Mouse (Mus musculus) CD4-positive, CD25-positive, alpha-beta regulatory T cell, adult 4 months (primary cell): ENCODE results near the gene Stard13. TPM values are rescaled to one million over a fixed set of nuclear protein-coding genes. Genes with fewer than 3 reads are reported as not detected.

Experiments
- ATAC-seq: one replicate; pipeline ENCODE4 v1.8.0; 2017
- polyA plus RNA-seq, 2 experiments: library from polyadenylated mRNA; unstranded; fragments of 100-300 nt; shearing (Covaris generic); gene quantifications; one replicate each; pipeline ENCODE4 v1.2.1; 2017

Gene Stard13
- polyA plus RNA-seq, 2 experiments from 2014 or later = not detected

DNA sequence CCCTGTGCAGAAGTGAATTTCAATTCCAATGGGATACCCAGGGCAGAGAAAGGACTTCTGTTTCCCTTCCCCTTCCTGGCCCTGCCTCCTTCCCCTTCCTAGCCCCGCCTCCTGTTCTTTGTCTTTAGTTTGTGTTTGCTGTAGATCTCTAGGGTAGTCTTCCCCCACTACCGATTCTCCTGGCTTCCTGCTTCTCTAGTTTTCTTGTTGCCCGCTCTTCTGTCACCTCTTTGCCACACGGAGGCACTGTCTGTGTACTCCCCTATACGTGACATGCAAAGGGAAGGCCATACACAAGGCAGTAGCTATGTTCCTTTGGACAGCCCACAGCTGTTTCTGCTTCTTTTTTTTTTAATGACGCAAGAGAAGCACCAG, 176.7 kb downstream of the Stard13 start:
- ATAC-seq = no peak

DNA sequence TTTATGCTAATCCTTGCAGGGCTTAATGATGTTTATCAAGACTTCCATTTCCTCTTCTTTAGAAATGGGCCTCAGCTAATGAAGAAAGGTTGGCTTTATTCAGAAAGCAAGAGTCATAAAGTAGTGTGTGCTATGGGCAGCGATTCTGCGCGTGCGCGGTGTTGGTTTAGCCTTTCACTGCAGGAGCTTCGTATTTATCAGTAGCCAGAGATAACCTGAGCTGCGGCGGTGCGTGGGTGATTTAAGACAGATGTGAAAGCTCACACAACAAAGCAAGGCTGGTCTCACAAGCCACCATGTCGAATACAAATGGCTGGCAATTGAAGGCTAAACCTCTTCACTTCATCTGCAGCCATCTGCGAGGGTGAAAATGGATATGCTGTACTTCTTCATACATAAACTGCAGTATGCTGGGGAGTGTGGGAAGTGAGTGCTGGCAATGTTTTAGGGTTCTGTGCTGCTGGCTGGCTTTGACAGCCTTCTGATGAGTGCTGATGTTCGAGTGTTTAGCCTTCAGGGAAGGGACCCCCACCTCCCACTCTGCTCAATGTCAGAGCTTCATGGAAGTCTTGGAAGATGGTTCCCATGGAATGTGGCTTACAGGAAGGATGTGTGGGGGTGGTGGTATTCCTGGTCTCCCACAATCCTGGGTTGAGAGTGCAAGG, 177.2 kb downstream of the Stard13 start:
- no peak for ATAC-seq

GRCm38 (mm10) chr5:151055426-151056090, 178.1 kb downstream of the Stard13 start:
- no peak for ATAC-seq

- ATAC-seq = no peak
Measured at GRCm38 (mm10) chr5:151054743-151055114, 178.9 kb downstream of the Stard13 start.

- no peak for ATAC-seq
Measured at GRCm38 (mm10) chr5:151054100-151054742, 179.4 kb downstream of the Stard13 start.

- no peak for ATAC-seq
Measured at GRCm38 (mm10) chr5:151053190-151053589, 180.4 kb downstream of the Stard13 start.

GRCm38 (mm10) chr5:151052331-151052730, 181.3 kb downstream of the Stard13 start:
- no peak for ATAC-seq

GRCm38 (mm10) chr5:151047488-151047887, 186.1 kb downstream of the Stard13 start:
- ATAC-seq = no peak

GRCm38 (mm10) chr5:151046917-151047316, 186.7 kb downstream of the Stard13 start:
- ATAC-seq = no peak

DNA sequence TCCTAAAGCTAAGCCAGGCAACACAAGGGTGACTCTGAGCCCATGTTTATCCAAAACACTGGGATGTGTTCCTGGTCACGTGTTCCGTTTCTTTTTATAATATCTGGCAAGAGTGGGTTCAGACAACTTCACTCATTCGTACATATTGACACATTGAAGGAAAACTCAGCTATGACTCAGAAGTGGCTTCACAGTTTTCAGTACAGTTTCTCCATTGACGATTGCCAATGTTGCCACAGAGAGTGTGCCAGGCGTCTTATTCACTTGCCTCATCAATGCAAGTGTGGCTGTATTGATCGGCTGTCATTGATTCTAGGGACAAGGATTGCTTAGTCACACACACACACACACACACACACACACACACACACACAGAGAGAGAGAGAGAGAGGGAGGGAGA, 187.5 kb downstream of the Stard13 start:
- ATAC-seq = no peak

DNA sequence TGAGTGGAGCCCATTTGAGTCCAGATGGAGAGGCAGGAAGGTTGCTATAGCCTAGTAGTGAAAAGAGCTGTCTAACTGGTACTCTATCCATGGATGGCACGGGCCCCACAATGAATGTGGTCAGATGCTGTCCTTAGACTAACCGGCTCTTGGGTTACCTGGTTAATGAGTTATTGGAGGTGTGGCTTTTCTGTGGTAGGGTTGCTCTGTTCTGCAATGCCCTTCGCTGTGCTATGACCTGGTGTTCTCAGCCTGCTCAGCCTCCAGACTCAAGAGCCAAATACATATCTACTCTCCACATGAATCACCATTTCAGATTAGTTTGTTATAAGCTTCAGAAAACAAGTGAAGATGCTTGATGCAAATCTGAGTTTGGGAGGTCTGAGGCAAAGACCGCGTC, 190.7 kb downstream of the Stard13 start:
- ATAC-seq = no peak

DNA sequence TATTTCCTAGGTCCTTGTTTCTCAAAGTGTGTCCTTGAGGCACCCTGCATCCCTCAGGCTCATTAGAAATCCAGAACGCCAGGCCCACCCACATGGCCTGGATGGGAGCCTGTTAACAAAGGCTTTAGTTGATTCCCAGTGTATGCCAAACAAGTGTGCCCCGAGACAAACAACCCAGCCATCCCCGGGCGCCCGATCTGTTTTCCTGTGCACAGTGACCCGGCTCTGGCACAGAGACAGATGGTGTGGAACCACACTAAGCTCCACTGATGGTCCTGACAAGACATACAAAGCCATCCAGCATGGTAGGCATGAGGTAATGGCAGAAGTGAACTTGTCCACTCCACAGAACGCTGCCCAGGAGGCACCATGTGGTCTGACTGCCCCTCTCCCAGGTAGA, 195.8 kb downstream of the Stard13 start:
- ATAC-seq = no peak

GRCm38 (mm10) chr5:151034715-151035512, 198.7 kb downstream of the Stard13 start:
- no peak for ATAC-seq

DNA sequence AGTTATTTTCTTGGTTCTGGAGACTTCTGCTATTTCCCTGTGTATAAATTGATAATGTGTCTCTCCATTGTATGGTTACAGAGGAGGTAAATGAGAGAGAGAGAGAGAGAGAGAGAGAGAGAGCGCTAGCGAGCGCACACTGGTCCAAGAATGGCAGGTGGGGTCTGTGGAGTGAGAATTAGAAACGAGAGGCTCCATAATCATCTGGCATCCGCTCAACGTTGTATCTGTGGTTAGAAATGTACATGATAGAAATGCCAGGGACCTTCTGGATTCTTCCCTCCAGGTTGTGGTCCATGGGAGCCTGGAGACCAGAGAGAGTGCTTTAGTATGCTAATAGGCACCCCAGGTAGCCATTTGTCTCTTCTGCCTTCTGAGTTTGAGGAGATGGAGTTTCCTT, 204.7 kb downstream of the Stard13 start:
- ATAC-seq = no peak

DNA sequence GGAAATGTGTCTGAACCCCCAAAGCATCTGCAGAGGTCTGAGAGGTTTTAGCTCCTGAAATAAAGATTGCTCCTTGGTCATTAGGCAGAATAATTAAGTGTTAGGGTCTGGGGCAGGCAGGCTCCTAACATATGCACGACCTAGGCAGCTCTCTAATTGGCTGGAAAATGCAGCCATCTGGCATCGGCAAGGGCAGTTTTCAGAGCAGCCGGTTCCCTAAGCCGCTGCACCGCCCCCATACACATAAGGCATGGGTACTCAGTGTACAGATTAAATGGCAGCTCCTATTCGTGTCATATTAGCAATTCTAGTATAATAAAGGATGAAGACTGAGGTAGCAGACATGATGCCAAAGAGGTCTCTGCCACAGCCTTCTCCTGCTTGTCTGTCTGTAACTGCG, 206.5 kb downstream of the Stard13 start:
- no peak for ATAC-seq

- ATAC-seq = no peak
Measured at GRCm38 (mm10) chr5:151026069-151026468, 207.6 kb downstream of the Stard13 start.

GRCm38 (mm10) chr5:151024483-151024882, 209.2 kb downstream of the Stard13 start:
- ATAC-seq = no peak

DNA sequence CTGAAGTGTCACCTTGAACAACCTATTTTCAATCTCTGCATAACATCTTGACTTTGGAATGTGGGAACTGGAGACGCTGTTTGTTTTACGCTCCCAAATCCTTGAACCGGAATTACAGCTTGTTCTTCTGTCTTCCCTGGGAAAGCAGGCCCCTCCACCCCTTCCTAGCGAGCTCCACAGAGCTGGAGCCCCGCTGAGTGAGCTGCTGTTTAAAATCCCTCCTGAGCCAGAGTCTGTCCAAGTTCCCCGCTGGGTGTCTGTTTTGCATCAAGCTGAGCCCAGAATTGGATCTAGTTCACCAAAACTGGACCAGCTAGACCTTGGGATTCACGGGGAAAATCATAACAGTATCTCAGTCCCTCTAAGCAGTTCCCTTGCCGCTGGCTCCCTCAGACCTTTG, 210.2 kb downstream of the Stard13 start:
- no peak for ATAC-seq

- ATAC-seq = no peak
Measured at GRCm38 (mm10) chr5:151022939-151023338, 210.7 kb downstream of the Stard13 start.

GRCm38 (mm10) chr5:151022026-151022425, 211.6 kb downstream of the Stard13 start:
- no peak for ATAC-seq

- ATAC-seq = no peak
Measured at GRCm38 (mm10) chr5:151020831-151021230, 212.8 kb downstream of the Stard13 start.

GRCm38 (mm10) chr5:151020031-151020820, 213.4 kb downstream of the Stard13 start:
- ATAC-seq = no peak
